Mouse (Mus musculus) embryonic fibroblast, embryonic 13.5 days (primary cell): ENCODE results near the gene Fmo3.

Experiments used
- CTCF ChIP-seq: IDR thresholded peaks from 2 replicates; pipeline ENCODE4 v1.5.1; 2011; ENCODE audit warnings: mild to moderate bottlenecking, control low read depth, low read length, moderate library complexity, borderline replicate concordance; ENCODE audit not compliant: insufficient read depth
- POLR2A ChIP-seq: IDR thresholded peaks from 2 replicates; pipeline ENCODE4 v1.6.1; 2011; ENCODE audit warnings: low read depth, mild to moderate bottlenecking, control low read depth, low read length, moderate library complexity

DNA sequence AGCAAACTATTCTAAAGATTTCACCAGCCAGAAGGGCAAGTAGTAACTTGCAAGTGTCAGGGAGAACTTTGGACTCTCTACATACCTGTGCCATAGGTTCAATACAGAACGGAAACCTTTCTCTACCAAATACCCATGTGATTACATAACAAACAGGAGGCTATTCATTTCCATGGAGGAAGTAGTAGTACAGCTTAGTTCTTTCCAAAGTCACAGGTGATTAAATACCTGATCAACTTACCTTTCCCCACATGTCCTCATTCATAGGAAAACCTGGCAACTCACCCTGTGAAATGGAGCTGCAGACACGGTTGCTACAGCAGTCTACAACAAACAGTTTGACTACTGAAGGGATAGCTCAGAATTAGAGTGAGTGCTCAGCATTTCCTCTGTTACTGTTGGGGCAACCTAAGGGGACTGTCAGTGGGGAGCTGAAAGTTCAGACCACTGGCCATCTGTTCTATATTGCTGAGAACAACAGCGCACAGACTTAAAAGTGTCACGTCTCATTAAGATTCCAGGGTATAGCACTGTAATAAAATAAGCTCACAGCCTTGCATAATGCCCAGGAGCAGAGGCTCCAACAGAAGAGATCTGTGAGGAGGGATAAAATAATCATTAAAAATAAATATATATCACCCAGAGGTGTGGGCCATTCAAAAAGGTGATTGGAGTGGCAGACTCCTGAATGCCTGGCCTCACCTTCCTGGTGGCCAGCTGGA is 37.3 kb downstream of the Fmo3 start:
- no peak for TF ChIP-seq CTCF
- no peak for TF ChIP-seq POLR2A
